Mouse (Mus musculus): Measurements from ENCODE around the gene Gtf2f2. TPM values are rescaled to one million over a fixed set of nuclear protein-coding genes. Genes with fewer than 3 reads are reported as not detected.
A peak's percentile ranks its signal among the peaks of the same experiment; 100 is the strongest.
"Not testable (repeated sequence)": the region's sequence is repeated elsewhere in the genome, so short reads cannot be mapped to it uniquely, and the experiment has no call there.

Gene Gtf2f2
- total and polyA plus RNA-seq, 2 experiments from 2014 or later: 14.8 to 41.3 TPM

- 0 out of 2 replicates have a peak, but pooled peaks cover 3% of the 10 kb centered on the region for H3K4me1 ChIP-seq (ENCODE audit: insufficient read depth, low read length)
- no peak overlapping the region for H3K9ac ChIP-seq (replicated peaks; ENCODE audit: low read length)
- peak; percentile 19; the same call in 1 of the 2 replicates for TF ChIP-seq CTCF (IDR thresholded peaks at IDR 0.05; ENCODE audit: low read depth)
- H3K4me3 ChIP-seq (ENCODE audit: low read length): no peak overlapping the region
- no peak overlapping the region for H3K27ac ChIP-seq
- no peaks in the 10 kb centered on the region for H3K9me3 ChIP-seq (ENCODE audit: low read length)
- no peak for ATAC-seq
- no peaks in the 10 kb centered on the region for H3K36me3 ChIP-seq (ENCODE audit: insufficient read depth, low read length)
- WGBS: 89% methylated on average over 4 of the region's 4 CpGs
- no peaks in the 10 kb centered on the region for H3K27me3 ChIP-seq (ENCODE audit: insufficient read depth, low read length)
- no peak overlapping the region for H3K4me2 ChIP-seq (ENCODE audit: low read depth, low read length)
- no peak for DNase-seq (ENCODE audit: low spot score)
These were observed 138.9 kb downstream of the Gtf2f2 start for GRCm38 (mm10) chr14:75871750-75872149.

GRCm38 (mm10) chr14:75871111-75871510, 139.6 kb downstream of the Gtf2f2 start:
- peak; percentile 34 for DNase-seq (ENCODE audit: low spot score)
- 14% methylated on average over 4 of the region's 5 CpGs for WGBS
- Histone ChIP-seq H3K4me1 (ENCODE audit: insufficient read depth, low read length) (no peaks in the 10 kb centered on the region), H3K4me2 (ENCODE audit: low read depth, low read length) (peak overlapping the region; percentile 16; the same call in 1 of the 2 replicates), H3K27ac (no peak overlapping the region), H3K9me3 (ENCODE audit: low read length) (no peaks in the 10 kb centered on the region), H3K4me3 (ENCODE audit: low read length) (no peak overlapping the region), H3K36me3 (ENCODE audit: insufficient read depth, low read length) (no peaks in the 10 kb centered on the region), H3K27me3 (ENCODE audit: insufficient read depth, low read length) (no peaks in the 10 kb centered on the region), H3K9ac (replicated peaks; ENCODE audit: low read length) (no peak overlapping the region)
- peak; percentile 55 for ATAC-seq
- TF ChIP-seq CTCF (IDR thresholded peaks at IDR 0.05; ENCODE audit: low read depth): no peak

- WGBS: 18% methylated on average over 9 of the region's 10 CpGs
- DNase-seq (ENCODE audit: low spot score): peak; percentile 78
- peak; percentile 77 for ATAC-seq
- no peaks in the 10 kb centered on the region for H3K4me1 ChIP-seq (ENCODE audit: insufficient read depth, low read length)
- H3K4me2 ChIP-seq (ENCODE audit: low read depth, low read length): peak overlapping the region; percentile 30
- H3K9me3 ChIP-seq (ENCODE audit: low read length): no peaks in the 10 kb centered on the region
- no peaks in the 10 kb centered on the region for H3K36me3 ChIP-seq (ENCODE audit: insufficient read depth, low read length)
- peak; percentile 60 for TF ChIP-seq CTCF (IDR thresholded peaks at IDR 0.05; ENCODE audit: low read depth)
- H3K27ac ChIP-seq: no peak overlapping the region
- no peak overlapping the region for H3K9ac ChIP-seq (replicated peaks; ENCODE audit: low read length)
- H3K4me3 ChIP-seq (ENCODE audit: low read length): peak overlapping the region; percentile 6; the same call in 1 of the 2 replicates
- H3K27me3 ChIP-seq (ENCODE audit: insufficient read depth, low read length): no peaks in the 10 kb centered on the region
These were observed 140.0 kb downstream of the Gtf2f2 start for GRCm38 (mm10) chr14:75870631-75871030.

- H3K4me3 ChIP-seq (ENCODE audit: low read length): no peak overlapping the region
- H3K4me1 ChIP-seq (ENCODE audit: insufficient read depth, low read length): no peaks in the 10 kb centered on the region
- DNase-seq (ENCODE audit: low spot score): no peak
- H3K9ac ChIP-seq (replicated peaks; ENCODE audit: low read length): no peak overlapping the region
- H3K36me3 ChIP-seq (ENCODE audit: insufficient read depth, low read length): no peaks in the 10 kb centered on the region
- no peak for ATAC-seq
- 78% methylated on average over 14 of the region's 14 CpGs for WGBS
- no peak overlapping the region for H3K4me2 ChIP-seq (ENCODE audit: low read depth, low read length)
- TF ChIP-seq CTCF (IDR thresholded peaks at IDR 0.05; ENCODE audit: low read depth): no peak
- H3K27ac ChIP-seq: no peak overlapping the region
- no peaks in the 10 kb centered on the region for H3K9me3 ChIP-seq (ENCODE audit: low read length)
- H3K27me3 ChIP-seq (ENCODE audit: insufficient read depth, low read length): no peaks in the 10 kb centered on the region
These were observed 140.8 kb downstream of the Gtf2f2 start for GRCm38 (mm10) chr14:75869769-75870363.

- not testable (repeated sequence) for H3K27ac ChIP-seq; H3K9ac ChIP-seq (replicated peaks; ENCODE audit: low read length); ATAC-seq; H3K9me3 ChIP-seq (ENCODE audit: low read length); H3K36me3 ChIP-seq (ENCODE audit: insufficient read depth, low read length); DNase-seq (ENCODE audit: low spot score); H3K27me3 ChIP-seq (ENCODE audit: insufficient read depth, low read length); H3K4me2 ChIP-seq (ENCODE audit: low read depth, low read length); H3K4me3 ChIP-seq (ENCODE audit: low read length); H3K4me1 ChIP-seq (ENCODE audit: insufficient read depth, low read length)
- WGBS: 67% methylated on average over 3 of the region's 3 CpGs
These were observed 142.6 kb downstream of the Gtf2f2 start for GRCm38 (mm10) chr14:75868028-75868427.

- Histone ChIP-seq H3K27ac (no peak overlapping the region), H3K9me3 (ENCODE audit: low read length) (no peaks in the 10 kb centered on the region), H3K4me3 (ENCODE audit: low read length) (no peak overlapping the region), H3K27me3 (ENCODE audit: insufficient read depth, low read length) (no peaks in the 10 kb centered on the region), H3K36me3 (ENCODE audit: insufficient read depth, low read length) (no peaks in the 10 kb centered on the region), H3K4me1 (ENCODE audit: insufficient read depth, low read length) (no peaks in the 10 kb centered on the region), H3K4me2 (ENCODE audit: low read depth, low read length) (no peak overlapping the region), H3K9ac (replicated peaks; ENCODE audit: low read length) (no peak overlapping the region)
- DNase-seq (ENCODE audit: low spot score): no peak
- 83% methylated on average over 9 of the region's 9 CpGs for WGBS
- TF ChIP-seq CTCF (IDR thresholded peaks at IDR 0.05; ENCODE audit: low read depth): no peak
- no peak for ATAC-seq
These were observed 143.8 kb downstream of the Gtf2f2 start for GRCm38 (mm10) chr14:75866706-75867333.
